Mouse (Mus musculus): Measurements from ENCODE around the gene Macrod1.

Macrod1 gene

DNA sequence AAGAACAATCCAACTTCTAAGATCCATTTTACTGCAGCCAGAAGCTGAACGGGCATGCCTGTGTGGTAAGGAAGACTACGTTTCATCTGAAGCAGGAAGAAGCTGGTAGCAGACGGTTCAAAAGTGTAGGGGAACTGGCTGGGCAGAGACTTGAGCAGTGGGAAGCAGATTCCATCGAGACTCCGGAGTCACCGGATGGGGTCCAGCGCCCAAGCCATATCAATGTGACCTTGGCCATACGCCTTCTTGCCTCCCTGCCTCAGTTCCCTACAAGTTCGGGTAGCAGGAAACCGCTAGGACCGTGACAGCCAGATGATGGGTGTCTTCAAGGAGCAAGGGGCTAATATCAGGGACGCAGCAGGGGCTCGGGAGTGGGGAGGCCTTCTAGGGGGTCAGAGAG is 183.7 kb downstream of the Macrod1 start:
- peak; percentile 41 for DNase-seq (ENCODE audit: low read depth)

GRCm38 (mm10) chr19:7240782-7241690 is 184.4 kb downstream of the Macrod1 start, which contains the start of gene Naa40:
TSS of gene Naa40 (minus strand) at chr19:7241183.
- DNase-seq (ENCODE audit: low read depth) = peak; percentile 94

GRCm38 (mm10) chr19:7246021-7246420 is 189.4 kb downstream of the Macrod1 start:
- peak; percentile 49 for DNase-seq (ENCODE audit: low read depth)
